Mouse (Mus musculus) limb, embryonic 14.5 days (tissue): Measurements from ENCODE around the gene Cep350. TPM values are rescaled to one million over a fixed set of nuclear protein-coding genes. Genes with fewer than 3 reads are reported as not detected.

ENCODE experiments used
- ATAC-seq: fragments of 200-750 bp; cut with Nextera tagmentation; 2 replicates; pipeline ENCODE4 v1.8.0; 2017; ENCODE audit warnings: low read depth, moderate number of reproducible peaks, moderate TSS enrichment; ENCODE audit not compliant: low FRiP score
- DNase-seq: peaks from one replicate; pipeline ENCODE4 v3.0.0-alpha.2; 2015; ENCODE audit warnings: low spot score
- H3K27ac ChIP-seq: fragments of 300-500 bp; sonication (generic); replicated peaks from 2 replicates; pipeline ENCODE4 v1.5.1; 2014; ENCODE audit warnings: low read depth, mild to moderate bottlenecking, low read length, moderate library complexity, mixed read lengths
- H3K27me3 ChIP-seq: fragments of 300-500 bp; sonication (generic); 2 replicates; pipeline ENCODE4 v1.6.1; 2014; ENCODE audit warnings: low read length, mixed read lengths; ENCODE audit not compliant: control insufficient read depth, insufficient read depth
- H3K36me3 ChIP-seq: fragments of 300-500 bp; sonication (generic); 2 replicates; pipeline ENCODE4 v1.6.1; 2014; ENCODE audit warnings: mild to moderate bottlenecking, low read length, moderate library complexity, mixed read lengths; ENCODE audit not compliant: control insufficient read depth, insufficient read depth
- H3K4me1 ChIP-seq: fragments of 300-500 bp; sonication (generic); 2 replicates; pipeline ENCODE4 v1.6.1; 2014; ENCODE audit warnings: antibody characterized with exemption, low read length, mixed read lengths; ENCODE audit not compliant: control insufficient read depth, insufficient read depth
- H3K4me2 ChIP-seq: fragments of 300-500 bp; sonication (generic); replicated peaks from 2 replicates; pipeline ENCODE4 v1.6.1; 2014; ENCODE audit warnings: low read depth, mild to moderate bottlenecking, low read length, moderate library complexity; ENCODE audit not compliant: severe bottlenecking
- H3K4me3 ChIP-seq: fragments of 300-500 bp; sonication (generic); replicated peaks from 2 replicates; pipeline ENCODE4 v1.5.1; 2014; ENCODE audit warnings: low read length
- H3K9ac ChIP-seq: fragments of 300-500 bp; sonication (generic); 2 replicates; pipeline ENCODE4 v1.6.1; 2014; ENCODE audit warnings: mild to moderate bottlenecking, low read depth, low read length, moderate library complexity; ENCODE audit not compliant: severe bottlenecking
- H3K9me3 ChIP-seq: fragments of 300-500 bp; sonication (generic); 2 replicates; pipeline ENCODE4 v1.6.1; 2016; ENCODE audit warnings: low read length; ENCODE audit not compliant: control insufficient read depth
- POLR2A ChIP-seq: fragments of 200-500 bp; IDR thresholded peaks from 2 replicates; pipeline ENCODE4 v1.8.0; 2012; ENCODE audit warnings: inconsistent platforms, mild to moderate bottlenecking, moderate library complexity, borderline replicate concordance; ENCODE audit not compliant: insufficient read depth, insufficient read length; ENCODE audit errors: extremely low read depth
- WGBS: fragments of 180-500 bp; shearing (Covaris S2); extraction: QIAGEN DNeasy Blood & Tissue Kit; methylation state at CpG from one replicate; pipeline ENCODE4 v1.1.7; 2014; 5-methylcytosine and 5-hydroxymethylcytosine counted together
- polyA plus RNA-seq, 2 experiments: library from polyadenylated mRNA; depleted of rRNA in 1 of 2; stranded (reverse) in 1 of 2; unstranded in 1 of 2; fragments of >200 nt; fragmentation: Nextera tagmentation in 1 of 2; extraction: Ambion mirVana in 1 of 2; gene quantifications; 2 replicates each; pipeline versions ENCODE4 v1.2.1 to v1.2.3; 2012 to 2014

Gene Cep350
- polyA plus RNA-seq, 2 experiments: 10.9 to 13.4 TPM

DNA sequence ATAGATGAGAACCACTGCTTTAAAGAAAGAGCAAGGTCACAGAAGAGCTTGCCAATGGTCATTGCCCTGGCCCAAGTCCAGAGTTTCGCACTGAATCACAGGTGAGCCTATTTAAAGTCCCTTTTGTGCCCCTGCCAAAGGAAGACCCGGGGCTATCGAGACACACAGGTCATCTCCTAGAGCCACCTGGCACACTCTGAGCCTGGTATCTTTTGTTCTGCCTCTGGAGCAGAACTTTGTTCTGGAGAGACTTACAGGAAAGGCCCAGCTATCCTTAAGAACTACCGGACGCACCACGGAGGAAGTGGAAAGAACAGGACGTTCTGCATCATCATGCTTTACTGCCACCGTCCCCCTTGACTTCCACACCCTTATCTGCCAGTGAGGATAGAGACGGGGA lies 167.4 kb downstream of the Cep350 start:
- Histone ChIP-seq H3K27me3 (no peaks in the 10 kb centered on the region), H3K4me1 (peaks cover 14% of the 10 kb centered on the region), H3K27ac (no peak overlapping the region), H3K36me3 (peaks cover 19% of the 10 kb centered on the region), H3K4me2 (no peak overlapping the region), H3K9me3 (no peaks in the 10 kb centered on the region), H3K4me3 (no peak overlapping the region), H3K9ac (no peak overlapping the region)
- DNase-seq: no peak
- WGBS: 92% methylated on average over 9 of the region's 9 CpGs
- ATAC-seq: no peak
- TF ChIP-seq POLR2A: no peak

DNA sequence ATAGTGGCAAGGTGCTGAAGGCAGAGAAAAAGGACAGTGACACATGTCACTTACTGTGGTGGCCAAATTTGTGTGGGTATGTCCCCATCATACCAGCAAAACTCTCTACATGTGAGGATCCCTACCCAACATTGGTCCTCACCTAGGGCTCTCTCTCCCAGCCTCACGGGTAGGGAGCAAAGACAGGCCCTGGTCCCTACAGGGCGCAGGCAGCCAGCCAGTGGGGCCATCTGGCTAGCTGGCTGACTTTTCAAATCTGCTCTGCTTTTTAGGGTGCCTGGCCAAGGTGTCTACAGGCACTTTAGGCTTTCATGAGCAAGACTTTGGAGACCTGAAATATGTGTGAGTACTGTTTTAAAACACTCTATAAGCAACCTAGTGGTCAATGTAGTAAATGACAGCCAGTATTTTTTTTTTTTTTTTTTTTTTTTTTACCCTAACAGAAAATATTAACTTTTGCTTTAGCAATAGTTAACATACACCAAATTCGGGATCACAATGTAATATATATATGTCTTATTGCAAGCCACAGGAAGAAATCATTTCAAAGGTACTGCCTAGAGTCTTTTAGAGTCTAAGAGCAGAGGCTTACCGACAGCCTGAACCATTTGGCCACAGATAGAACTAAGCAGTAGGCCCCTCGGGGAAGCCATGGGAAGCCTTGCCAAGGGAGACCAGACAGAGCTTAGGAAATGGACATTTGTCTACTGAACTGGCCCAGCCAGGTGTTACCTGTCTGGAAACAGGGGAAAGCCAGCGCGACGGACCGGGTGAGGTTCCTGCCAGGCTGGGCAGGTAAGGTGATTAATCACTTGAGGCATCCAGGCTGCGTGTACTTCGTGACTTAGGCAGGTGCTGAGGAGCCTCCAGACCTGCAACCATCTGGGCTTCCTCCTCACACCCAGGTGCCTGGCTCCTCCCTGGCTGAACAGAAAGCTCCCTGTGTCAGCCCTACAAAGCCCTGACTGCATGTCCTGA lies 171.8 kb downstream of the Cep350 start:
- H3K9ac ChIP-seq: no peak overlapping the region
- ATAC-seq: no peak
- H3K4me2 ChIP-seq: no peak overlapping the region
- WGBS: 79% methylated on average over 11 of the region's 11 CpGs
- H3K4me3 ChIP-seq: no peak overlapping the region
- no peak for TF ChIP-seq POLR2A
- no peak for DNase-seq
- H3K36me3 ChIP-seq: peaks cover 22% of the 10 kb centered on the region
- H3K27me3 ChIP-seq: no peaks in the 10 kb centered on the region
- 0 out of 2 replicates have a peak, but pooled peaks cover 3% of the 10 kb centered on the region for H3K4me1 ChIP-seq
- H3K9me3 ChIP-seq: no peaks in the 10 kb centered on the region
- no peak overlapping the region for H3K27ac ChIP-seq

DNA sequence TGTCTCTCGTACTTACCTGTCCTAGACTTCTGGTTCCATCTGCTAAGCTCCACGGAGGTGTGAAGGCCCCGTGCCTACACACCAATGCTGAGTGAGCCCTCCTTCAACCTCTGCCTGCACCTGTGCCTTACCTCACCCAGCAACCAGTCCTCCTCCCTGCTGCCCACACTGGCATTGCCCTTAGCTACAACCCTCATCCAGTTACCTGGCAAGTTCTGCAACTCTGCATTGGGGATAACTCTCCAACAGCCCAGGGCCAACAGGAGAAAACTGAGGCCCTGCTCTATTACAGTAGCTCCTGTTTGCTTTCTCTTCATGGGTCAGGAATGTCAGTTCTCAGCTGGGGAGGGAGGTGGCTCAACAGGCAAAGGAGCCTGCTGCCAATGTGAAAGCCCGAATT lies 175.1 kb downstream of the Cep350 start:
- ATAC-seq: no peak
- no peak for DNase-seq
- Histone ChIP-seq H3K36me3 (peaks cover 38% of the 10 kb centered on the region), H3K4me1 (no peaks in the 10 kb centered on the region), H3K9ac (no peak overlapping the region), H3K9me3 (no peaks in the 10 kb centered on the region), H3K27me3 (no peaks in the 10 kb centered on the region), H3K27ac (no peak overlapping the region), H3K4me3 (no peak overlapping the region), H3K4me2 (no peak overlapping the region)
- WGBS: 91% methylated on average over 4 of the region's 4 CpGs
- TF ChIP-seq POLR2A: no peak

DNA sequence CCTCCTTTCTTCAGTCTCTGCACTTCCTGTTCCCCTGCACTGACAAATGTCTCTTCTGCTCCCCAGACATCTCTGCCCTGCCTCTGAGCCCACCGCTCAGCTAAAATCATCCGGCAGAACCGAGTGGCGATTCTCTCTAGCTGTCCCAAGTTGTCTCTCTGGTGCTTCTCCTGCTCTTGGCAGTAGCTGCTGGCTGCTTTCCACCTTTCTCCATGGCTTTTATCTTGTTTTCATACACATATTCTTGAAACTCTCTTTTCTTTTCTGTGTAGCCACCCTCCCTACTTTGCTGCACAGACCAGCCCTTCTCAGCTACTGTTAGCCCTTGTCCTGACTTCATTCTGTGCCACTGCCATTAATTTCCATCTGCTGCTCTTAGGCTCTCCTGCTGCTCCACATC lies 175.6 kb downstream of the Cep350 start:
- Histone ChIP-seq H3K4me2 (no peak overlapping the region), H3K9me3 (no peaks in the 10 kb centered on the region), H3K27me3 (no peaks in the 10 kb centered on the region), H3K4me3 (no peak overlapping the region), H3K4me1 (no peaks in the 10 kb centered on the region), H3K36me3 (peaks cover 35% of the 10 kb centered on the region), H3K27ac (no peak overlapping the region), H3K9ac (no peak overlapping the region)
- no peak for TF ChIP-seq POLR2A
- ATAC-seq (no peak), DNase-seq (no peak)
- 85% methylated on average over 4 of the region's 4 CpGs for WGBS

DNA sequence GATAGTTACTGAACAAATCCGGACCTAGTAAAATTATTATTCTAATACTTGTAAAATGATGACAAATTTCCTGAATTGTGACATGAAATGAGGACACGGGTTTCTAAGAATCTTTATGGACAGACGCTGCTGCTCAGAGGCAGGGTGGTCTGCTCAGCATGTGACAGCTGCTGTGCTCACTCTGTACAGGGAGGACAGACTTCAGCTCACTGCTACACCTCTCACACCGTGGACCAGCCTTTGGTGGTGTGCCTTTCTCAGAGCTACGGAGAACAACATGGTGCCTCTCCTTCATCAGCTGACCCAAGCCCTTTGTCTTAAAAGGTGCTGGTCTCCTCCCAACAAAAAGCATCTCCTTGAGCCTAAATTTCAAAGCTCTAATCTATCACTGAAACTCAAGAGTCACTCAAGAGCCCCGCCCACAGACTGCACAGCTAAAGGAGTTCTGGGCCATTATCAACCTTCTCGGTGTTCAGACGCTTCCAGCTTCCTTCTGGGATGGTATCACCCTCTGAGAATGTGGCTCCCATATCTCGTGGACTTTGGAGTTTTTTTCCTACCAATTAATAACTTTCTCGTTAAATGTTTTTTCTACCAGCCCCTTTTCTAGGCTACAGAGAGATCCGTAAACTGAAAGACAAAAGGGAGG lies 176.2 kb downstream of the Cep350 start:
- H3K4me1 ChIP-seq: no peaks in the 10 kb centered on the region
- no peak overlapping the region for H3K4me2 ChIP-seq
- no peaks in the 10 kb centered on the region for H3K9me3 ChIP-seq
- no peak for TF ChIP-seq POLR2A
- H3K9ac ChIP-seq: no peak overlapping the region
- no peaks in the 10 kb centered on the region for H3K27me3 ChIP-seq
- no peak overlapping the region for H3K27ac ChIP-seq
- H3K36me3 ChIP-seq: peaks cover 32% of the 10 kb centered on the region
- H3K4me3 ChIP-seq: no peak overlapping the region
- no peak for DNase-seq
- WGBS: 73% methylated on average over 11 of the region's 11 CpGs
- no peak for ATAC-seq
